Mouse (Mus musculus) limb, embryonic 14.5 days (tissue): ENCODE results near the gene Lce1g. TPM values are rescaled to one million over a fixed set of nuclear protein-coding genes. Genes with fewer than 3 reads are reported as not detected.

Experiments
- ATAC-seq: fragments of 200-750 bp; cut with Nextera tagmentation; 2 replicates; pipeline ENCODE4 v1.8.0; 2017; ENCODE audit warnings: low read depth, moderate number of reproducible peaks, moderate TSS enrichment; ENCODE audit not compliant: low FRiP score
- DNase-seq: peaks from one replicate; pipeline ENCODE4 v3.0.0-alpha.2; 2015; ENCODE audit warnings: low spot score
- H3K27ac ChIP-seq: fragments of 300-500 bp; sonication (generic); replicated peaks from 2 replicates; pipeline ENCODE4 v1.5.1; 2014; ENCODE audit warnings: low read depth, mild to moderate bottlenecking, low read length, moderate library complexity, mixed read lengths
- H3K27me3 ChIP-seq: fragments of 300-500 bp; sonication (generic); 2 replicates; pipeline ENCODE4 v1.6.1; 2014; ENCODE audit warnings: low read length, mixed read lengths; ENCODE audit not compliant: control insufficient read depth, insufficient read depth
- H3K36me3 ChIP-seq: fragments of 300-500 bp; sonication (generic); 2 replicates; pipeline ENCODE4 v1.6.1; 2014; ENCODE audit warnings: mild to moderate bottlenecking, low read length, moderate library complexity, mixed read lengths; ENCODE audit not compliant: control insufficient read depth, insufficient read depth
- H3K4me1 ChIP-seq: fragments of 300-500 bp; sonication (generic); 2 replicates; pipeline ENCODE4 v1.6.1; 2014; ENCODE audit warnings: antibody characterized with exemption, low read length, mixed read lengths; ENCODE audit not compliant: control insufficient read depth, insufficient read depth
- H3K4me2 ChIP-seq: fragments of 300-500 bp; sonication (generic); replicated peaks from 2 replicates; pipeline ENCODE4 v1.6.1; 2014; ENCODE audit warnings: low read depth, mild to moderate bottlenecking, low read length, moderate library complexity; ENCODE audit not compliant: severe bottlenecking
- H3K4me3 ChIP-seq: fragments of 300-500 bp; sonication (generic); replicated peaks from 2 replicates; pipeline ENCODE4 v1.5.1; 2014; ENCODE audit warnings: low read length
- H3K9ac ChIP-seq: fragments of 300-500 bp; sonication (generic); 2 replicates; pipeline ENCODE4 v1.6.1; 2014; ENCODE audit warnings: mild to moderate bottlenecking, low read depth, low read length, moderate library complexity; ENCODE audit not compliant: severe bottlenecking
- H3K9me3 ChIP-seq: fragments of 300-500 bp; sonication (generic); 2 replicates; pipeline ENCODE4 v1.6.1; 2016; ENCODE audit warnings: low read length; ENCODE audit not compliant: control insufficient read depth
- POLR2A ChIP-seq: fragments of 200-500 bp; IDR thresholded peaks from 2 replicates; pipeline ENCODE4 v1.8.0; 2012; ENCODE audit warnings: inconsistent platforms, mild to moderate bottlenecking, moderate library complexity, borderline replicate concordance; ENCODE audit not compliant: insufficient read depth, insufficient read length; ENCODE audit errors: extremely low read depth
- WGBS: fragments of 180-500 bp; shearing (Covaris S2); extraction: QIAGEN DNeasy Blood & Tissue Kit; methylation state at CpG from one replicate; pipeline ENCODE4 v1.1.7; 2014; 5-methylcytosine and 5-hydroxymethylcytosine counted together
- polyA plus RNA-seq, 2 experiments: library from polyadenylated mRNA; depleted of rRNA in 1 of 2; stranded (reverse) in 1 of 2; unstranded in 1 of 2; fragments of >200 nt; fragmentation: Nextera tagmentation in 1 of 2; extraction: Ambion mirVana in 1 of 2; gene quantifications; 2 replicates each; pipeline versions ENCODE4 v1.2.1 to v1.2.3; 2012 to 2014

The Lce1g gene
- polyA plus RNA-seq (2012; rRNA removed) (not detected in 2 replicates), polyA plus RNA-seq (2014; fragmentation: Nextera tagmentation; extraction: Ambion mirVana) (not detected in 2 replicates)

DNA sequence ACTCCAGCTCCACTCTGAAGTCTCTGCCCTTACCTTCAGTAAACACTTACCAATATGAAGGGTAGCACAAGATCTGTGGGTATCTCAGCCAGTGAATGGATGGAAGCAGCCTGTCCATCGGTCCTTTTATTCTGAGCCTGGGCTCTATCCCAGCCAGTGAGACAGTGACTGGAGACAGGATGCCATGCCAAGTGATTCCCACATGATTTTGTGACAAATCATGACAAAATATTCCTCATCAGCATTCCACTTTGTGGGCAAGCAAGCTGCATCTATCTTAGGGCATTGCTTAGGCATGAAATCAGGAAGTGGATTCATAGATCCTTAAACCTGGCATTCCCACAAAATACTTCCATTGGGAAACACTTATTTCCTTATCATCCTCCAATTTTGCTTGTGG, at the start of gene Lce1g:
Gene Lce1g, minus strand, starts transcription at position 101 of the 400 bp plus-strand sequence.
- no peaks in the 10 kb centered on the region for H3K27me3 ChIP-seq
- no peak within 1 kb of the TSS for H3K27ac ChIP-seq
- TF ChIP-seq POLR2A = no peak
- DNase-seq (no peak), ATAC-seq (no peak)
- H3K9ac ChIP-seq = no peak within 1 kb of the TSS
- no peaks in the 10 kb centered on the region for H3K4me1 ChIP-seq
- H3K4me2 ChIP-seq = no peak within 1 kb of the TSS
- H3K36me3 ChIP-seq = no peaks in the 10 kb centered on the region
- 74% methylated on average over 1 of the region's 1 CpGs for WGBS
- no peaks in the 10 kb centered on the region for H3K9me3 ChIP-seq
- no peak within 1 kb of the TSS for H3K4me3 ChIP-seq

DNA sequence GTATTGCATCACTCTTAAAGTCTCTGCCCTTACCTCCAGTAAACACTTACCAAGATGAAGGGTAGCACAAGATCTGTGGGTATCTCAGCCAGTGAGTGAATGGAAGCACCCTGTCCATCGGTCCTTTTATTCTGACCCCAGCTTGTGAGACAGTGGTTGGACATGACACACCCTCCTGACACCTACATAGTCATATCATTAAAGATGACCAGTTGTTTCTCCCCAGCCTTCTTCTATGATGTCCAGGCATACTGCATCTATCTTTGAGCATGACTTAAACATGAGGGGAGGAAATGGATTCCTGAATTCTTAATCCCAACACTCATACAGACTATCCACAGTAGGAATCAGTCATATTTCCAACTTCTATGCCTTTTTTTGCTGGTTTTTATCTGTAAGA, 38.3 kb upstream of the Lce1g start, which contains the start of gene Lce1j:
Gene Lce1j, minus strand, starts transcription at position 101 of the 400 bp plus-strand sequence.
- ATAC-seq = no peak

DNA sequence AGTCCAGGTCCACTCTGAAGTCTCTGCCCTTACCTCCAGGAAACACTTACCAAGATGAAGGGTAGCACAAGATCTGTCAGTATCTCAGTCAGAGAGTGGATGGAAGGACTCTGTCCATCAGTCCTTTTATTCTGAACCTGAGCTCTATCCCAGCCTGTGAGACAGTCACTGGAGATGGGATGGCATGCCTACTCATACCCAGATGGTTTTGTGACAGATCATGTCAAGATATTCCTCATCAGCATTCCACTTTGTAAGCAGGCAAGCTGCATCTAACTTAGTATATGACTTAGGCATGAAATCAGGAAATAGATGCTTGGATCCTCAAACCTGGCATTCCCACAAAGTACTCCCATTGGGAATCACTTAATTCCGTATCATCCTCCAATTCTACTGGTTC, 26.7 kb upstream of the Lce1g start, which contains the start of gene Lce1i:
Gene Lce1i, minus strand, starts transcription at position 101 of the 400 bp plus-strand sequence.
- H3K4me1 ChIP-seq = no peaks in the 10 kb centered on the region
- no peaks in the 10 kb centered on the region for H3K27me3 ChIP-seq
- H3K27ac ChIP-seq = no peak within 1 kb of the TSS
- H3K4me2 ChIP-seq = no peak within 1 kb of the TSS
- DNase-seq = no peak
- no peaks in the 10 kb centered on the region for H3K9me3 ChIP-seq
- no peak for ATAC-seq
- H3K4me3 ChIP-seq = no peak within 1 kb of the TSS
- 77% methylated on average over 1 of the region's 1 CpGs for WGBS
- no peak for TF ChIP-seq POLR2A
- no peaks in the 10 kb centered on the region for H3K36me3 ChIP-seq
- no peak within 1 kb of the TSS for H3K9ac ChIP-seq

More for the DNA sequence above, 38.3 kb upstream of the Lce1g start, which contains the start of gene Lce1j:
- Histone ChIP-seq H3K4me1 (no peaks in the 10 kb centered on the region), H3K27ac (no peak within 1 kb of the TSS), H3K9me3 (no peaks in the 10 kb centered on the region), H3K4me2 (no peak within 1 kb of the TSS), H3K36me3 (no peaks in the 10 kb centered on the region), H3K4me3 (no peak within 1 kb of the TSS), H3K9ac (no peak within 1 kb of the TSS), H3K27me3 (no peaks in the 10 kb centered on the region)
- no peak for TF ChIP-seq POLR2A
- 83% methylated on average over 1 of the region's 1 CpGs for WGBS
- DNase-seq = no peak

DNA sequence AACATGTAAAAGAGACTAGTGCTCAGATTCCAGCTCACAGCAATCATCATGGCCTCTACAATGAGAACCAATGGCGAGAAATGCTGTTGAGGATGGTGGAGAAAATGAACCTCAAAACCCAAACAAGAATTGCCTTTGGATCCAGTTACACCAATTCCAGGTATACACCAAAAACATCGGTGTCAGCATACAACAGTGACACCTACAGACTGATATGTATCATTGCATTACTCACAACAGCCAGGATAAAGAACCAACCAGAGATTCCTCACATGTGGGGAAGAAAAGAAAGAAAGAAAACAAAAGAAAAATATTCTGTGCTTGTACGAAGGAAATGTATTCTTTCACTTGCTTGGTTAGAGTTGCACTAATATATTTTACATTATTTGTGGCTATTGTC, 19.4 kb upstream of the Lce1g start:
- WGBS = 24% methylated on average over 3 of the region's 3 CpGs
- no peak overlapping the region for H3K4me3 ChIP-seq
- TF ChIP-seq POLR2A = no peak
- no peak overlapping the region for H3K9ac ChIP-seq
- no peaks in the 10 kb centered on the region for H3K36me3 ChIP-seq
- ATAC-seq = no peak
- H3K27ac ChIP-seq = no peak overlapping the region
- no peaks in the 10 kb centered on the region for H3K9me3 ChIP-seq
- DNase-seq = no peak
- H3K27me3 ChIP-seq = no peaks in the 10 kb centered on the region
- no peaks in the 10 kb centered on the region for H3K4me1 ChIP-seq
- no peak overlapping the region for H3K4me2 ChIP-seq

DNA sequence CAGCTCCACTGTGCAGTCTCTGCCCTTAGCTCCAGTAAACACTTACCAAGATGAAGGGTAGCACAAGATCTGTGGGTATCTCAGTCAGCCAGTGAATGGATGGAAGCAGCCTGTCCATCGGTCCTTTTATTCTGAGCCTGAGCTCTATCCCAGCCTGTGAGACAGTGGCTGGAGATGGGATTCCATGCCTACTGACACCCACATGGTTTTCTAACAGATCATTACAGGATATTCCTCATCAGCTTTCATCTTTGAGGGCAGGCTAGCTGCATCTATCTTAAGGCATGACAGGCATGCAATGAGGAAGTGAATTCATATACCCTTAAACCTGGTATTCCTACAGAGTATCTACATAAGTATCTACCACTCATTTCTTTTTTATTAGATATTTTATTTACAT, 12.8 kb upstream of the Lce1g start, which contains the start of gene Lce1h:
Gene Lce1h, minus strand, starts transcription at position 101 of the 400 bp plus-strand sequence.
- ATAC-seq = no peak
- H3K27me3 ChIP-seq = no peaks in the 10 kb centered on the region
- 82% methylated on average over 1 of the region's 1 CpGs for WGBS

More for the DNA sequence above, 12.8 kb upstream of the Lce1g start, which contains the start of gene Lce1h:
- no peak for DNase-seq
- Histone ChIP-seq H3K4me2 (no peak within 1 kb of the TSS), H3K4me1 (no peaks in the 10 kb centered on the region), H3K9ac (no peak within 1 kb of the TSS), H3K4me3 (no peak within 1 kb of the TSS), H3K27ac (no peak within 1 kb of the TSS), H3K9me3 (no peaks in the 10 kb centered on the region), H3K36me3 (no peaks in the 10 kb centered on the region)
- TF ChIP-seq POLR2A = no peak
